Mouse (Mus musculus): ENCODE data around the gene Nlk. TPM values are rescaled to one million over a fixed set of nuclear protein-coding genes. Genes with fewer than 3 reads are reported as not detected.
"Not testable (repeated sequence)": the region's sequence is repeated elsewhere in the genome, so short reads cannot be mapped to it uniquely, and the experiment has no call there.

Nlk gene
- polyA plus RNA-seq, 1 experiment from 2014 or later, result 14.8 TPM

DNA sequence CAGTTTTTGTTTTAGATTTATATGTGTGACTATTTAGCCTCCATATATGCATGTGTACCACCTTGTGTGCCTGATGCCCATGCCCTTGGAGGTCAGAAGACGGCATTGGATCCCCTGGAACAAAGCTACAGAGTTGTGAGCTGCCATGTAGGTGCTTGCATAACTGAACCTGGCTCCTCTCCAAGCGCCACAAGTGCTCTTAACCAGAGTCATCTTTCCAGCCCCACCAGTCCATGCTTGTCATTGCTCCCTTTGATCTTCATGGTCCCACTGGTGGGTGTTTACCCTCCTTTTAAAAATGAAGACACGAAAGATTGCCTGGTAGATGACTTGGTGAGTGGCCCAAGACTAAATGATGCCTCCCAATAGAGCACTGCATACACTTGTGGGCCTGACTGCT lies 156.8 kb downstream of the Nlk start:
- no peak overlapping the region for H3K4me2 ChIP-seq (replicated peaks)
- H3K36me3 ChIP-seq, result peaks cover 45% of the 10 kb centered on the region
- no peak for ATAC-seq (ENCODE audit: insufficient number of reproducible peaks, insufficient read depth, low FRiP score, low TSS enrichment)
- no peak overlapping the region for H3K4me3 ChIP-seq
- peaks cover 10% of the 10 kb centered on the region for H3K4me1 ChIP-seq
- H3K9ac ChIP-seq, result no peak overlapping the region
- H3K27ac ChIP-seq, result no peak overlapping the region
- no peaks in the 10 kb centered on the region for H3K9me3 ChIP-seq
- WGBS, result 86% methylated on average over 3 of the region's 3 CpGs
- no peaks in the 10 kb centered on the region for H3K27me3 ChIP-seq

DNA sequence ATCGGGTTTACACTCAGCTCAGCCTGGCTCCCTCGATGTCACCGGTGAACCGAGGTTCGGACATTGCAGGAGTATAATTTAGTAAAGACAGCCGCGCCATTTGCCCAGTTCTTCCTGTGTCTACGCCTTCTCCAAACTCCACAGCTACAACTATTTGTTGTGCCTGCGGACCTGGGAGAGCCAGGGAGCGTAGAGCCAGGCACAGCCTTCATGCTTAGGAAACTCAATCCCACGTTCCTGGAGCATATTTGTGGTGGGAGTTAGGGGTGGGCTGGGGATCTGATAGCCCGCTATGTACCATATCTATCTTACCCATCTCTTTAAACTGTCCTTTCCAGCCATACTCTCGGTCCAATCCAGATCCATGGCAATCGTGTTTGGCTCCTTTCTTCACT lies 160.5 kb downstream of the Nlk start:
- ATAC-seq (ENCODE audit: insufficient number of reproducible peaks, insufficient read depth, low FRiP score, low TSS enrichment), result no peak
- 2% methylated on average over 14 of the region's 14 CpGs for WGBS

DNA sequence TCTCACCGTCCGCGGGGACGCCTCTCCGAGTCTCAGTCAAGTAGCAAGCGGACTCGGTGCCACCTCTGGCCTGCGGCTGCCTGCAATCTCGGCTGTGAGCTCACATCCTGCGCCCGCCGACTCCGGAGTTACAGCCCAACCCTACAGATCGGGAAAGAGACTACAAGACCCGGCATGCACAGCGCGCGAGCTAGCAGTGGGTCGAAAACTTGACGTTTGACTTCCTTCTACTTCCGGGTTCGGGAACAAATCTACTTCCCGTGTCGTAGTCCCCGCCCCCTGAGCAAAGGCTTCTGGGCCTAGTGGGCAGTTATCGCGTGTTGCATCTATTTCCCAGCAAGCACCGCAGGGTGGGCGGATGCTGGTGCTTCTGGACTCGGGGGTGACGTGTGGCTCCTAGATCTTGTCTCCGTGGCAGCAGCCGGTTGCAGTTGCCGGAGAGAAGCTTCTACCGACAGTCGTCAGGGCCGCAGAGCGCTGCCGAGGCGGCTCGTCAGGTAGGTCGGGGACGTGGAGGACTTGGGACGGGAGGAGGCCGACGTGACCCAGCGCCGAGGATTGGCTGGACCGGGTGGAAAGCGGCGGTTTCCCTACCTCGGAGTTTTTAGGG lies 161.0 kb downstream of the Nlk start, which contains the start of the genes Tnfaip1 and Ift20:
Gene Tnfaip1, minus strand, starts transcription at position 253 of the 610 bp plus-strand sequence.
Gene Ift20, plus strand, starts transcription at position 282 of the 610 bp plus-strand sequence.
- Histone ChIP-seq H3K27ac (peak within 1 kb of the TSS; percentile 88), H3K4me2 (replicated peaks) (peak within 1 kb of the TSS; percentile 59), H3K27me3 (no peaks in the 10 kb centered on the region), H3K9me3 (no peaks in the 10 kb centered on the region), H3K36me3 (peaks cover 26% of the 10 kb centered on the region), H3K4me3 (peak within 1 kb of the TSS; percentile 62), H3K4me1 (peaks cover 21% of the 10 kb centered on the region), H3K9ac (peak within 1 kb of the TSS; percentile 67)
- WGBS, result under 1% methylated on average over 52 of the region's 52 CpGs
- ATAC-seq (ENCODE audit: insufficient number of reproducible peaks, insufficient read depth, low FRiP score, low TSS enrichment), result peak; percentile 99

More for the DNA sequence above, 160.5 kb downstream of the Nlk start:
- Histone ChIP-seq H3K4me1 (peaks cover 21% of the 10 kb centered on the region), H3K36me3 (peaks cover 29% of the 10 kb centered on the region), H3K9ac (peak overlapping the region; percentile 67), H3K27me3 (no peaks in the 10 kb centered on the region), H3K9me3 (no peaks in the 10 kb centered on the region), H3K4me3 (peak overlapping the region; percentile 62), H3K4me2 (replicated peaks) (peak overlapping the region; percentile 59), H3K27ac (peak overlapping the region; percentile 75)

DNA sequence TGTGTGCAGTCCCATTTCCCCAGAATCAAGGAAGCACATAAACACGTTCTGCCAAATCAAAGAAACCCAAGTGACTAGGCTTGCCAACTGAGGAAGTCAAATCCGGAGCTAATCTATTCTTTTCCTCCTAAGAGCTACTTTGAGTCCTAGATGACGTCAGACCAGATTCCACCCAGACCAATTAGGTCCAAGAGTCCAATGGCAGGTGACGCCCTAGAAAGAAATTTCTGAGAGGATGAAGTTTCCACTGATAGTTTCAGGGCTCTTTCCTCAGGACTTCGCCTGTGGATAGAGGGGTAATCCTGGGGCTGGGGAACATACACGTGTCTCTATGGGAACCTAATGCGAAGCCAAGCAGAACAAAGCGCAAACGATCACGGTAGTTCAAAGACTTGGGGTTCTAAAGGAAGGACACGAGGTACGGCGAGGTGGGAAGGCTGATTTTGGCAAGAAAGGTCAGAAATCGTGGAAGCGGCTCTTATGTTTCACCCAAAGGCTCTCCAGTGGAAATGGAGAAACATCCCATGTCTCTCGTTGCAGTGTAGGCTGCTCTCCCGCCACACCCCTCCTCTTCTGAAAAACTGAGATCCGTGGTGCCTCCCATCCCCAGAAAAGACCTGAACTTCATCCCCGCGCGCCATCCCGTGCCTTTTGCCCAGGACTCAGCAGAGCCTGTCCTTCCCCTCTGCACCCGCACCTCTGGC lies 161.6 kb downstream of the Nlk start:
- Histone ChIP-seq H3K9me3 (no peaks in the 10 kb centered on the region), H3K4me3 (peak overlapping the region; percentile 62), H3K9ac (peak overlapping the region; percentile 59), H3K4me1 (peaks cover 21% of the 10 kb centered on the region), H3K36me3 (peaks cover 24% of the 10 kb centered on the region), H3K27ac (peak overlapping the region; percentile 88), H3K4me2 (replicated peaks) (peak overlapping the region; percentile 59), H3K27me3 (no peaks in the 10 kb centered on the region)
- ATAC-seq (ENCODE audit: insufficient number of reproducible peaks, insufficient read depth, low FRiP score, low TSS enrichment), result no peak
- WGBS, result under 1% methylated on average over 23 of the region's 23 CpGs

DNA sequence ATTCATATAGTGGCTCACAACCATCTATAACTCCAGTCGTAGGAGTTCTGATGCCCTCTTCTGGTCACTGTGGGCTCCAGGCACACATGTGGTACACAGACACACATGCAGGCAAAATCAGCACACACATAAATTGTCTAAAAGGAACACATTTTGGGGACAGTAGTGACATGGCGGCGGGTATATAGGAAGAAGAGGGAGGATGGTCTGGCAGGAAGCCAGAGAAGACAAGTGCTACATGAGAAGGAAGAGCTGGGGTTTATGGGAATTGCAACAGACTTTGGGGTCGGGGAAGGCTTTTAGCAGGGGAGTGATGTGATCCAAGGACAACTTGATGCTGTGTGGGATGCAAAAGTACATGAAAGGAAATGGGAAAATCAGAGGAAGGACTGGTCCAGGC lies 162.7 kb downstream of the Nlk start:
- H3K36me3 ChIP-seq, result peaks cover 25% of the 10 kb centered on the region
- H3K9ac ChIP-seq, result peak overlapping the region; percentile 59; the same call in 1 of the 2 replicates
- H3K4me3 ChIP-seq, result peak overlapping the region; percentile 62; the same call in 1 of the 2 replicates
- ATAC-seq (ENCODE audit: insufficient number of reproducible peaks, insufficient read depth, low FRiP score, low TSS enrichment), result no peak
- H3K27ac ChIP-seq, result no peak overlapping the region
- 88% methylated on average over 4 of the region's 4 CpGs for WGBS
- H3K27me3 ChIP-seq, result no peaks in the 10 kb centered on the region
- H3K4me2 ChIP-seq (replicated peaks), result peak overlapping the region; percentile 59
- H3K4me1 ChIP-seq, result peaks cover 21% of the 10 kb centered on the region
- H3K9me3 ChIP-seq, result no peaks in the 10 kb centered on the region

DNA sequence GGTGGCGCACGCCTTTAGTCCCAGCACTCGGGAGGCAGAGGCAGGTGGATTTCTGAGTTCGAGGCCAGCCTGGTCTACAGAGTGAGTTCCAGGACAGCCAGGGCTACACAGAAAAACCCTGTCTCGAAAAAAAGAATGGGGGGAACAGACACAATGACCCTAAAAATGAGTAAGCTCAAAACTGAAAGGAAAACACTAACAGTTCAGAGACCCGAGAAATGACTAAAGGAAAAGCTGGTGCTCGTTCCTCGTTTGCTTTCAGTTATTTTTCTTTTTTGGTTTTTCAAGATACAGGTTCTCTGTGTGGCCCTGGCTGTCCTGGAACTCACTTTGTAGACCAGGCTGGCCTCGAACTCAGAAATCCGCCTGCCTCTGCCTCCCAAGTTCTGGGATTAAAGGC lies 165.7 kb downstream of the Nlk start:
- ATAC-seq (ENCODE audit: insufficient number of reproducible peaks, insufficient read depth, low FRiP score, low TSS enrichment); H3K9me3 ChIP-seq; H3K27ac ChIP-seq; H3K27me3 ChIP-seq; H3K9ac ChIP-seq; H3K4me3 ChIP-seq; H3K4me2 ChIP-seq (replicated peaks): not testable (repeated sequence)
- peaks cover 11% of the 10 kb centered on the region; the same call in 1 of the 2 replicates for H3K4me1 ChIP-seq
- WGBS, result 94% methylated on average over 10 of the region's 10 CpGs
- peaks cover 44% of the 10 kb centered on the region for H3K36me3 ChIP-seq

DNA sequence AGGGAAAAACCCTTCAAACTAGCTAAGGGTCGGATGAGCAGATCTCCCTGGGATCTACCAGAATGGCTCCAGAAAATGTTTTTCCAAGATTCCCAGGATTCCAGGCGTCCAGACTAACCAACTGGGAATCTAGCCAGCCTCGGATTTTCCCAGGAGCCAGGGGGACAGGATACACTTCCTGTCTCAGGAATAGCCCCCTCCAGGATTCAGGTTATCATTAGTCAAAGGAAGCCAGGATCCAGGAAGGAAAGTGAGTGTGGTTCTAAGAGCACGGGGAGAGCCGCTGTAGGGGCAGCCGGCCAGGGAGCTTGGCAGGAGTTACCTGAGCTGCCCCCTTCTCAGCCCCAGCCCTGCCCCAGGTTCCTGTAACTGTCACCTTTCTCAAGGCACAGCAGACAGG lies 166.1 kb downstream of the Nlk start:
- WGBS, result 68% methylated on average over 6 of the region's 6 CpGs
- Histone ChIP-seq H3K4me3 (no peak overlapping the region), H3K27ac (no peak overlapping the region), H3K4me2 (replicated peaks) (no peak overlapping the region), H3K9ac (no peak overlapping the region), H3K9me3 (no peaks in the 10 kb centered on the region), H3K36me3 (peaks cover 48% of the 10 kb centered on the region), H3K27me3 (no peaks in the 10 kb centered on the region), H3K4me1 (peaks cover 11% of the 10 kb centered on the region; the same call in 1 of the 2 replicates)
- ATAC-seq (ENCODE audit: insufficient number of reproducible peaks, insufficient read depth, low FRiP score, low TSS enrichment), result no peak

DNA sequence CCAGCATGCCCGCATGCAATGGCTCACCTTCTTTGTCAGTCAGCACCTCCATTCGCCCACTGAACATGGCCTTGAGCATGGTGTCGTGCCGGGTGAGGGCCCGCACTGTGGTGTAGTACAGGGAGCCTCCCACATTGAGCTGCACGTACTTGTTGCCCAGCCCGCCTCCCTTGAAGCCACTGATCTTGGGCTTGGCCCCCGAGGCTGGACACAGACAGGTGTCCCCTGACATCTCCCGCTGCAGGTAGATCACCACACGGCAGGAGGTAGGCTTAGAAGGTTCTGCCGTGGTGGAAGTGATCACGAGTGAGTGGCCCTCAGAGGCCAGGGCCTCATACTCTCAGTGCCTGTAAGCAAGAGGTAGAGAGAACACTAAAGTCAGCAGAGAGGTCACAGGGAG lies 167.2 kb downstream of the Nlk start:
- H3K36me3 ChIP-seq, result peaks cover 59% of the 10 kb centered on the region
- H3K4me1 ChIP-seq, result peaks cover 7% of the 10 kb centered on the region; the same call in 1 of the 2 replicates
- H3K9me3 ChIP-seq, result no peaks in the 10 kb centered on the region
- no peaks in the 10 kb centered on the region for H3K27me3 ChIP-seq
- 91% methylated on average over 12 of the region's 12 CpGs for WGBS
- no peak for ATAC-seq (ENCODE audit: insufficient number of reproducible peaks, insufficient read depth, low FRiP score, low TSS enrichment)
- no peak overlapping the region for H3K27ac ChIP-seq
- H3K4me2 ChIP-seq (replicated peaks), result no peak overlapping the region
- no peak overlapping the region for H3K9ac ChIP-seq
- H3K4me3 ChIP-seq, result no peak overlapping the region

DNA sequence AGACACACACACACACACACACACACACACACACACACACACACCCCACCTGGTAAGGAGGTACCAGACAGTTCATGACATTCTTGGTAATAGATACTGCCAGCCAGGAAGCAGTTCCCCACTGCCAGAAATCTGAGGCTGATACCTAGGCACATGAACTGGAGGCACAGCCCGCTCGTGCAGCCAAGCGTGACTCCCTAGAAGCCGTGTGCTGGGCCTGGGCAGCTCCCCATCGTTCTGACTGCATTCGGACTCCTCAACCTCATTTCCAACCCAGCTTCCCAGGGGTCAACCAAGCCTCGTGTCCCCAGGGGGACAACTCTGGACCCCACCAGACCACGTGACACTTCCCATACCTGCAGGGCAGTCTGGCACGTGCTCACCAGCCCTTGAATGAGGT lies 168.5 kb downstream of the Nlk start:
- ATAC-seq (ENCODE audit: insufficient number of reproducible peaks, insufficient read depth, low FRiP score, low TSS enrichment), result no peak
- Histone ChIP-seq H3K27ac (no peak overlapping the region), H3K27me3 (no peaks in the 10 kb centered on the region), H3K4me2 (replicated peaks) (no peak overlapping the region), H3K9ac (no peak overlapping the region), H3K4me3 (no peak overlapping the region), H3K36me3 (peaks cover 71% of the 10 kb centered on the region), H3K9me3 (no peaks in the 10 kb centered on the region), H3K4me1 (no peaks in the 10 kb centered on the region)
- 78% methylated on average over 9 of the region's 9 CpGs for WGBS

DNA sequence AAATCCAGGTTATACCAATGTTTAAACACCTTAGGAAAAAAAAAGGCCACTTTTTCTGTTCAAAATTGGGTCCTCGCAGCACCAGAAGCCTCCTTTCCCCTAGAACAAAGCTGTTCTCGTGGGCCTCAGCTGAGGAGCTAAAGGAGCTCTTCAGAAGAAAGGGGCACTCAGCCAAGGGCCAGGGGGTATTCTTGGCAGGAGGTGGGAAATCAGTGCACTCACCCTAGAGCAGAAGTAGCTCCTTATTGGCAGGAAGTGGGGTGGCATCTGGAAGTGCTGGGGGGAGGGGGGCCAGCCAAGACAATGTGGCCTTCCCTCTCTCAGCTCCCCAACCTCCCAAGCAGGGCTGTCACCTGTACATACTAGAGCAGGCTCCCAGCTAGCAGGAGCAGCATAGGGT lies 172.3 kb downstream of the Nlk start:
- WGBS, result 91% methylated on average over 2 of the region's 2 CpGs
- Histone ChIP-seq H3K36me3 (peaks cover 99% of the 10 kb centered on the region), H3K9me3 (no peaks in the 10 kb centered on the region)

DNA sequence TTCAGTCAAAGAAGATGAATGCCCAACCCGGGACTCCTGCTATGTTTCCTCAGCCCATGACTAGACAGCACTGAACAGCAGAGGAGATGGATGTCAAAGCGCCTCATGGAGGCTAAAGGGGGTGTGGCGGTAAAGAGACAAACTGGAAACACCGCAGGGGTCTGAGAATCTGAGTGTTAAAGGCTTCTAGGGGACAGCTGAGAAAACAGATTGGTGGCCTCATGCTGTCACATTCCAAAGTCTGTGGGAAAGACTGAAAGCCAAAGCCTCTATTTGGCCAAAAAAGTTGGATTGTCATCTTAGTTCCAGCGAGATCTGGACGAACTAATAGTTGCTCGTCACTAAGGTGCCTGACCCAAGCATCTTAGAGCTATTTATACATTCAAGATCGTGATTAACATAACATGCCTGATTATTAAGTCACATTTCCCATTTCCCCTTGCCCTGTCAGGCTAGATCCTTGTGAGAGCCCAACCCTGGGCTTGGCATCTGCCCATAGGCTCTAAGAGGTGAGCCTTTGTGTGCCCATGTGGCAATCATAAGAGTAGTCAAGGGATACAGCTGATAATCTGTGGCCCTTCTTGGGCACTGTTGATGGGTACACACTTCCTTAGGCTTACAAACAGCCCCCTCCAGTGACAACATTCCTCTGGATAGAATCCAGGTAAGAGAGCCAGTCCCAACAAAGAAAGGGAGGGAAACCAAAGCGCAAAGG lies 173.8 kb downstream of the Nlk start:
- H3K36me3 ChIP-seq, result peaks cover 97% of the 10 kb centered on the region
- no peak overlapping the region for H3K4me3 ChIP-seq
- no peak overlapping the region for H3K27ac ChIP-seq
- ATAC-seq (ENCODE audit: insufficient number of reproducible peaks, insufficient read depth, low FRiP score, low TSS enrichment), result no peak
- H3K9me3 ChIP-seq, result no peaks in the 10 kb centered on the region
- no peaks in the 10 kb centered on the region for H3K27me3 ChIP-seq
- H3K4me1 ChIP-seq, result no peaks in the 10 kb centered on the region
- H3K9ac ChIP-seq, result no peak overlapping the region
- H3K4me2 ChIP-seq (replicated peaks), result no peak overlapping the region
- 81% methylated on average over 9 of the region's 9 CpGs for WGBS

More for the DNA sequence above, 172.3 kb downstream of the Nlk start:
- H3K4me3 ChIP-seq, result no peak overlapping the region
- no peak overlapping the region for H3K9ac ChIP-seq
- no peak overlapping the region for H3K4me2 ChIP-seq (replicated peaks)
- H3K4me1 ChIP-seq, result no peaks in the 10 kb centered on the region
- H3K27me3 ChIP-seq, result no peaks in the 10 kb centered on the region
- H3K27ac ChIP-seq, result no peak overlapping the region
- no peak for ATAC-seq (ENCODE audit: insufficient number of reproducible peaks, insufficient read depth, low FRiP score, low TSS enrichment)
